Mouse (Mus musculus): ENCODE measurements around the gene Olfr457.
"Not testable (repeated sequence)": the region's sequence is repeated elsewhere in the genome, so short reads cannot be mapped to it uniquely, and the experiment has no call there.

Gene Olfr457

GRCm38 (mm10) chr6:42476235-42476634, at the start of gene Olfr457:
Gene Olfr457, minus strand, starts transcription at chr6:42476335.
- no peak for DNase-seq (ENCODE audit: low spot score)

- DNase-seq (ENCODE audit: low spot score): no peak
Measured at GRCm38 (mm10) chr6:42513461-42513860, 37.3 kb upstream of the Olfr457 start.

GRCm38 (mm10) chr6:42509311-42509710, 33.2 kb upstream of the Olfr457 start:
- DNase-seq (ENCODE audit: low spot score): no peak

- no peak for DNase-seq (ENCODE audit: low spot score)
Measured at GRCm38 (mm10) chr6:42503478-42503877, 27.3 kb upstream of the Olfr457 start.

GRCm38 (mm10) chr6:42489731-42490130, 13.6 kb upstream of the Olfr457 start:
- DNase-seq (ENCODE audit: low spot score): no peak

GRCm38 (mm10) chr6:42487114-42487513, 11.0 kb upstream of the Olfr457 start, which contains the start of gene Olfr456:
Gene Olfr456, minus strand, starts transcription at chr6:42487214.
- no peak for DNase-seq (ENCODE audit: low spot score)

GRCm38 (mm10) chr6:42484633-42485032, 8.5 kb upstream of the Olfr457 start:
- DNase-seq (ENCODE audit: low spot score): no peak

- DNase-seq (ENCODE audit: low spot score): not testable (repeated sequence)
Measured at GRCm38 (mm10) chr6:42471298-42471697, 4.8 kb downstream of the Olfr457 start.

GRCm38 (mm10) chr6:42470542-42470941, 5.6 kb downstream of the Olfr457 start:
- no peak for DNase-seq (ENCODE audit: low spot score)

GRCm38 (mm10) chr6:42465096-42465495, 11.0 kb downstream of the Olfr457 start, which contains the start of gene Olfr458:
Gene Olfr458, minus strand, starts transcription at chr6:42465196.
- DNase-seq (ENCODE audit: low spot score): no peak

GRCm38 (mm10) chr6:42447381-42447780, 28.8 kb downstream of the Olfr457 start:
- DNase-seq (ENCODE audit: low spot score): no peak

- no peak for DNase-seq (ENCODE audit: low spot score)
Measured at GRCm38 (mm10) chr6:42444491-42444890, 31.6 kb downstream of the Olfr457 start.

- DNase-seq (ENCODE audit: low spot score): no peak
Measured at GRCm38 (mm10) chr6:42441395-42441794, 34.7 kb downstream of the Olfr457 start.

- no peak for DNase-seq (ENCODE audit: low spot score)
Measured at GRCm38 (mm10) chr6:42435490-42435889, 40.6 kb downstream of the Olfr457 start.

GRCm38 (mm10) chr6:42434446-42434845, 41.7 kb downstream of the Olfr457 start, which contains the start of gene Tas2r126:
Gene Tas2r126, plus strand, starts transcription at chr6:42434535.
- no peak for DNase-seq (ENCODE audit: low spot score)

- DNase-seq (ENCODE audit: low spot score): no peak
Measured at GRCm38 (mm10) chr6:42433554-42433953, 42.6 kb downstream of the Olfr457 start.

- DNase-seq (ENCODE audit: low spot score): no peak
Measured at GRCm38 (mm10) chr6:42426337-42426736, 49.8 kb downstream of the Olfr457 start.

GRCm38 (mm10) chr6:42424472-42424871, 51.7 kb downstream of the Olfr457 start:
- no peak for DNase-seq (ENCODE audit: low spot score)

GRCm38 (mm10) chr6:42421439-42421838, 54.7 kb downstream of the Olfr457 start:
- DNase-seq (ENCODE audit: low spot score): no peak

- DNase-seq (ENCODE audit: low spot score): no peak
Measured at GRCm38 (mm10) chr6:42419443-42419842, 56.7 kb downstream of the Olfr457 start.
